ENCODE assay signal across 13 mouse cellular contexts in genomic region chr13:43750301-43750700, GRCm38 (mm10). TPM values are rescaled to one million over a fixed set of nuclear protein-coding genes. Genes with fewer than 3 reads are reported as not detected.
A peak's percentile ranks its signal among the peaks of the same experiment; 100 is the strongest.
DNase-seq lines count a peak whose midpoint lies in the region; ATAC-seq and TF ChIP-seq lines count a peak whose summit lies in the region.
"Had no signal": no experiment of that assay in that cellular context is flagged by ENCODE, and none has a peak within 500 bp of the region (broad histone marks: within the 10 kb centered on the region; RNA-seq: fewer than 3 reads in every experiment).

No protein-coding gene starts in this region.

- 78% methylated on average over 3 of the region's 3 CpGs for WGBS in cerebellum, adult 2 months
- WGBS in kidney, postnatal 0 days: 56% methylated on average over 3 of the region's 3 CpGs
- 60% methylated on average over 3 of the region's 3 CpGs for WGBS in kidney, embryonic 16.5 days
- WGBS in forebrain, postnatal 0 days: 94% methylated on average over 3 of the region's 3 CpGs

- no peak overlapping the region for H3K9ac ChIP-seq in kidney, postnatal 0 days (ENCODE audit: low read depth, low read length)
- H3K9ac ChIP-seq in kidney, embryonic 16.5 days (replicated peaks; ENCODE audit: low read length): no peak overlapping the region
- H3K9ac ChIP-seq in forebrain, postnatal 0 days: no peak overlapping the region
- H3K9ac ChIP-seq: lung, embryonic 15.5 days had no signal

- no peaks in the 10 kb centered on the region for H3K36me3 ChIP-seq in kidney, postnatal 0 days (ENCODE audit: insufficient read depth, low read length)
- no peaks in the 10 kb centered on the region for H3K36me3 ChIP-seq in kidney, embryonic 16.5 days (ENCODE audit: insufficient read depth, low read length)
- no peaks in the 10 kb centered on the region for H3K36me3 ChIP-seq in forebrain, postnatal 0 days (ENCODE audit: insufficient read depth)
- H3K36me3 ChIP-seq: forebrain, embryonic 10.5 days; lung, embryonic 15.5 days had no signal

- DNase-seq in cerebellum, adult 2 months: no peak
- no peak for DNase-seq in cerebellum, adult 9-11 months
- peak; percentile 50 for DNase-seq in kidney, postnatal 0 days (ENCODE audit: low spot score)
- DNase-seq in B cell, adult 2 months: peak; percentile 59 to 69
- peak; percentile 68 for DNase-seq in induced T-regulatory cell, adult 2 months (ENCODE audit: low read depth)
- no peak for DNase-seq in forebrain, postnatal 0 days
- DNase-seq: cerebellum, adult 18-20 months; kidney, adult 11 months had no signal

- H3K27ac ChIP-seq in cerebellum, adult 2 months (ENCODE audit: insufficient read depth, low read length): no peak overlapping the region
- H3K27ac ChIP-seq in kidney, postnatal 0 days: no peak overlapping the region
- H3K27ac ChIP-seq in kidney, embryonic 16.5 days (ENCODE audit: low read length): no peak overlapping the region
- H3K27ac ChIP-seq in forebrain, postnatal 0 days (ENCODE audit: low read depth, low read length): no peak overlapping the region
- H3K27ac ChIP-seq: forebrain, embryonic 10.5 days; lung, embryonic 15.5 days had no signal

- peak; percentile 37; the same call in 1 of the 2 replicates for TF ChIP-seq CTCF in cerebellum, adult 2 months (IDR thresholded peaks at IDR 0.05; ENCODE audit: borderline replicate concordance, insufficient read depth, low read depth, low read length)
- TF ChIP-seq CTCF in kidney, postnatal 0 days (IDR thresholded peaks at IDR 0.05; ENCODE audit: low read depth): peak; percentile 67
- no peak for TF ChIP-seq CTCF in forebrain, postnatal 0 days (IDR thresholded peaks at IDR 0.05; ENCODE audit: low read depth)

- no peak overlapping the region for H3K4me2 ChIP-seq in kidney, postnatal 0 days (ENCODE audit: low read length)
- no peak overlapping the region for H3K4me2 ChIP-seq in kidney, embryonic 16.5 days (replicated peaks; ENCODE audit: low read depth, low read length)
- H3K4me2 ChIP-seq in forebrain, postnatal 0 days (ENCODE audit: low read depth): no peak overlapping the region
- H3K4me2 ChIP-seq: lung, embryonic 15.5 days; midbrain, embryonic 11.5 days had no signal

- H3K4me1 ChIP-seq in cerebellum, adult 2 months (ENCODE audit: control insufficient read depth, insufficient read depth, low read length): no peaks in the 10 kb centered on the region
- H3K4me1 ChIP-seq in kidney, postnatal 0 days (replicated peaks; ENCODE audit: insufficient read depth, low read length): 0 out of 2 replicates have a peak, but pooled peaks cover 3% of the 10 kb centered on the region
- H3K4me1 ChIP-seq in kidney, embryonic 16.5 days (ENCODE audit: insufficient read depth, low read length): peaks cover 3% of the 10 kb centered on the region
- H3K4me1 ChIP-seq in forebrain, postnatal 0 days (ENCODE audit: insufficient read depth): no peaks in the 10 kb centered on the region
- H3K4me1 ChIP-seq: forebrain, embryonic 10.5 days; lung, embryonic 15.5 days had no signal

- TF ChIP-seq POLR2A in cerebellum, adult 2 months (IDR thresholded peaks at IDR 0.05; ENCODE audit: borderline replicate concordance, insufficient read depth, low read length): no peak

- H3K4me3 ChIP-seq in cerebellum, adult 2 months (replicated peaks; ENCODE audit: insufficient read depth, low read depth, low read length): no peak overlapping the region
- H3K4me3 ChIP-seq in kidney, postnatal 0 days (replicated peaks; ENCODE audit: low read depth, low read length): no peak overlapping the region
- H3K4me3 ChIP-seq in kidney, embryonic 16.5 days (ENCODE audit: low read length): no peak overlapping the region
- no peak overlapping the region for H3K4me3 ChIP-seq in forebrain, postnatal 0 days (ENCODE audit: low read depth, low read length)
- H3K4me3 ChIP-seq: forebrain, embryonic 10.5 days; lung, embryonic 15.5 days had no signal

- H3K9me3 ChIP-seq in kidney, postnatal 0 days (replicated peaks; ENCODE audit: low read length): no peaks in the 10 kb centered on the region
- H3K9me3 ChIP-seq in kidney, embryonic 16.5 days (ENCODE audit: low read length): no peaks in the 10 kb centered on the region
- H3K9me3 ChIP-seq in forebrain, postnatal 0 days (ENCODE audit: low read length): 0 out of 2 replicates have a peak, but pooled peaks cover 4% of the 10 kb centered on the region
- H3K9me3 ChIP-seq: forebrain, embryonic 10.5 days; lung, embryonic 15.5 days had no signal

- no peaks in the 10 kb centered on the region for H3K27me3 ChIP-seq in cerebellum, adult 2 months (ENCODE audit: control insufficient read depth, insufficient read depth, low read length)
- no peaks in the 10 kb centered on the region for H3K27me3 ChIP-seq in kidney, postnatal 0 days (ENCODE audit: insufficient read depth, low read length)
- H3K27me3 ChIP-seq in kidney, embryonic 16.5 days (ENCODE audit: insufficient read depth, low read length): no peaks in the 10 kb centered on the region
- H3K27me3 ChIP-seq in forebrain, postnatal 0 days (ENCODE audit: insufficient read depth, low read length): no peaks in the 10 kb centered on the region
- H3K27me3 ChIP-seq: lung, embryonic 15.5 days had no signal

- no peak for ATAC-seq in kidney, postnatal 0 days (replicated peaks; ENCODE audit: low FRiP score, low read depth)
- no peak for ATAC-seq in kidney, embryonic 16.5 days (ENCODE audit: low FRiP score, low TSS enrichment)
- no peak for ATAC-seq in megakaryocyte-erythroid progenitor cell, adult 5-6 weeks (replicated peaks; ENCODE audit: low FRiP score, low TSS enrichment, poor library complexity, severe bottlenecking)
- no peak for ATAC-seq in forebrain, postnatal 0 days

RNA-seq across cellular contexts. Expression of gene Cd83, which starts 34.3 kb away (rescaled TPM):
- 33.3 and 35.7 TPM in 2 replicates for polyA plus RNA-seq in cerebellum, adult 2 months (2012; rRNA removed)
- 35.8 and 40.6 TPM in 2 replicates for polyA plus RNA-seq in kidney, postnatal 0 days (2015; fragmentation: Nextera tagmentation; extraction: Ambion mirVana)
- 35.0 and 35.2 TPM in 2 replicates for polyA plus RNA-seq in kidney, embryonic 16.5 days (2015; fragmentation: Nextera tagmentation; extraction: Ambion mirVana)
- total RNA-seq in megakaryocyte-erythroid progenitor cell, adult 5-6 weeks (2014; fragmentation: Nextera tagmentation): 0.32 TPM in 1 of 2 replicates, not detected in the other
- total RNA-seq in megakaryocyte-erythroid progenitor cell, adult 5-6 weeks (2017): 0.38 TPM in 1 of 2 replicates, not detected in the other
- 19.5 and 22.7 TPM in 2 replicates for total RNA-seq in forebrain, postnatal 0 days (2014; rRNA removed)
- polyA plus RNA-seq in forebrain, postnatal 0 days (2015; fragmentation: Nextera tagmentation; extraction: Ambion mirVana): 14.8 and 21.0 TPM in 2 replicates

Comparison
In these comparisons a context has a peak if more than half of its experiments do, and no peak if none do; other contexts are left out.
1. DNase-seq: peak in kidney, postnatal 0 days (single experiment), B cell, adult 2 months (2 of 2) and induced T-regulatory cell, adult 2 months (single experiment); none in cerebellum, adult 2 months (0 of 2), cerebellum, adult 9-11 months (single experiment) and forebrain, postnatal 0 days (single experiment).